ENCODE assay signal across 14 mouse cellular contexts in genomic region chr4:128755064-128755463, GRCm38 (mm10). TPM values are rescaled to one million over a fixed set of nuclear protein-coding genes. Genes with fewer than 3 reads are reported as not detected.
DNase-seq lines count a peak whose midpoint lies in the region; ATAC-seq and TF ChIP-seq lines count a peak whose summit lies in the region.
"Had no signal": no experiment of that assay in that cellular context is flagged by ENCODE, and none has a peak within 500 bp of the region (broad histone marks: within the 10 kb centered on the region; RNA-seq: fewer than 3 reads in every experiment).

A3galt2 (plus strand) TSS chr4:128755364.

- no peak within 1 kb of the TSS for H3K4me3 ChIP-seq in forebrain, postnatal 0 days (ENCODE audit: low read depth, low read length)
- H3K4me3 ChIP-seq in limb, embryonic 13.5 days, result no peak within 1 kb of the TSS
- no peak within 1 kb of the TSS for H3K4me3 ChIP-seq in myocyte
- H3K4me3 ChIP-seq in kidney, adult 2 months (ENCODE audit: insufficient read depth, low read depth, low read length), result no peak within 1 kb of the TSS
- H3K4me3 ChIP-seq: stomach, embryonic 15.5 days had no signal

- intact Hi-C loops in heart, postnatal 25 days (cut with DNase I), result loop anchor here (5.0 kb wide), 1 partner anchor 43 kb away; no protein-coding TSS in a partner anchor

- TF ChIP-seq POLR2A in myocyte (IDR thresholded peaks at IDR 0.05; ENCODE audit: insufficient read length, low read depth), result no peak
- no peak for TF ChIP-seq POLR2A in kidney, adult 2 months (IDR thresholded peaks at IDR 0.05; ENCODE audit: low read depth, low read length)

- no peak within 1 kb of the TSS for H3ac ChIP-seq in myocyte (ENCODE audit: control insufficient read depth, insufficient read length)

- no peaks in the 10 kb centered on the region for H3K9me3 ChIP-seq in forebrain, postnatal 0 days (ENCODE audit: low read length)
- H3K9me3 ChIP-seq in limb, embryonic 13.5 days, result no peaks in the 10 kb centered on the region
- H3K9me3 ChIP-seq: stomach, embryonic 15.5 days had no signal

- no peak within 1 kb of the TSS for H3K9ac ChIP-seq in forebrain, postnatal 0 days
- no peak within 1 kb of the TSS for H3K9ac ChIP-seq in limb, embryonic 13.5 days
- H3K9ac ChIP-seq: liver, postnatal 0 days; stomach, embryonic 15.5 days had no signal

- no peak for TF ChIP-seq CTCF in forebrain, postnatal 0 days (IDR thresholded peaks at IDR 0.05; ENCODE audit: low read depth)
- TF ChIP-seq CTCF in kidney, adult 2 months (conservative IDR thresholded peaks at IDR 0.05; ENCODE audit: insufficient read depth, insufficient read length, low read depth, low read length), result no peak

- no peaks in the 10 kb centered on the region for H3K27me3 ChIP-seq in forebrain, postnatal 0 days (ENCODE audit: insufficient read depth, low read length)
- no peaks in the 10 kb centered on the region for H3K27me3 ChIP-seq in limb, embryonic 13.5 days
- no peaks in the 10 kb centered on the region for H3K27me3 ChIP-seq in myocyte (ENCODE audit: control insufficient read depth, insufficient read depth, insufficient read length)
- no peaks in the 10 kb centered on the region for H3K27me3 ChIP-seq in kidney, adult 2 months (replicated peaks; ENCODE audit: control insufficient read depth, insufficient read depth, low read length)
- H3K27me3 ChIP-seq: stomach, embryonic 15.5 days had no signal

- H3K4me2 ChIP-seq in forebrain, postnatal 0 days (ENCODE audit: low read depth), result no peak within 1 kb of the TSS
- no peak within 1 kb of the TSS for H3K4me2 ChIP-seq in limb, embryonic 13.5 days (replicated peaks)
- no peak within 1 kb of the TSS for H3K4me2 ChIP-seq in myocyte (ENCODE audit: low read depth)
- H3K4me2 ChIP-seq: stomach, embryonic 15.5 days had no signal

- no peaks in the 10 kb centered on the region for H3K79me2 ChIP-seq in myocyte (ENCODE audit: control insufficient read depth, insufficient read depth)

- 69% methylated on average over 3 of the region's 3 CpGs for WGBS in forebrain, postnatal 0 days
- WGBS in limb, embryonic 13.5 days, result 64% methylated on average over 3 of the region's 3 CpGs
- WGBS in kidney, adult 2 months, result 59% methylated on average over 3 of the region's 3 CpGs

- H3K27ac ChIP-seq in forebrain, postnatal 0 days (ENCODE audit: low read depth, low read length), result 0 out of 2 replicates have a peak within 1 kb of the TSS, but pooled peaks have one; percentile 3
- H3K27ac ChIP-seq in limb, embryonic 13.5 days, result no peak within 1 kb of the TSS
- no peak within 1 kb of the TSS for H3K27ac ChIP-seq in kidney, adult 2 months (ENCODE audit: insufficient read depth, low read depth, low read length)
- H3K27ac ChIP-seq: stomach, embryonic 15.5 days had no signal

- peaks cover 39% of the 10 kb centered on the region for H3K36me3 ChIP-seq in forebrain, postnatal 0 days (ENCODE audit: insufficient read depth)
- H3K36me3 ChIP-seq in limb, embryonic 13.5 days, result peaks cover 48% of the 10 kb centered on the region
- H3K36me3 ChIP-seq in myocyte (ENCODE audit: control insufficient read depth, insufficient read depth), result peaks cover 18% of the 10 kb centered on the region
- 0 out of 2 replicates have a peak, but pooled peaks cover 2% of the 10 kb centered on the region for H3K36me3 ChIP-seq in kidney, adult 2 months (ENCODE audit: control insufficient read depth, insufficient read depth, low read length)

- peak; percentile 81 for DNase-seq in heart, adult 11 months
- no peak for DNase-seq in heart, postnatal 25 days (ENCODE audit: low spot score)
- no peak for DNase-seq in forebrain, postnatal 0 days
- no peak for DNase-seq in layer of hippocampus, postnatal 36 days
- DNase-seq in kidney, adult 2 months, result no peak
- DNase-seq: adrenal gland, postnatal 10 days; kidney, adult 8-10 months; liver, postnatal 0 days; thymus, postnatal 36 days had no signal

- no peaks in the 10 kb centered on the region for H3K4me1 ChIP-seq in forebrain, postnatal 0 days (ENCODE audit: insufficient read depth)
- H3K4me1 ChIP-seq in limb, embryonic 13.5 days, result peaks cover 14% of the 10 kb centered on the region; the same call in 1 of the 2 replicates
- H3K4me1 ChIP-seq in kidney, adult 2 months (ENCODE audit: control insufficient read depth, insufficient read depth, low read length), result no peaks in the 10 kb centered on the region
- H3K4me1 ChIP-seq: stomach, embryonic 15.5 days had no signal

- no peak for ATAC-seq in forebrain, postnatal 0 days
- ATAC-seq in limb, embryonic 13.5 days (ENCODE audit: low FRiP score, low read depth), result 0 out of 2 replicates have a peak, but pooled peaks have one; percentile 5
- ATAC-seq in cerebellum, adult (ENCODE audit: insufficient number of reproducible peaks, low FRiP score, low TSS enrichment), result no peak
- ATAC-seq: liver, postnatal 0 days had no signal

TF ChIP-seq in myocyte, 11 proteins besides CTCF, POLR2A, EP300 and RAD21:
- TF ChIP-seq POLR2AphosphoS2 (IDR thresholded peaks at IDR 0.05; ENCODE audit: insufficient read length, low read depth), result peak; percentile 32
- no peak for TF ChIP-seq E2F4 (IDR thresholded peaks at IDR 0.05; ENCODE audit: insufficient read depth)
- no peak for TF ChIP-seq MAX (IDR thresholded peaks at IDR 0.05; ENCODE audit: low read depth)
TF ChIP-seq in myocyte: peak in this region for 1.

RNA-seq across cellular contexts. Expression of gene A3galt2, which starts in this region (rescaled TPM):
- under 1 TPM in 1 of 2 experiments, not detected in 1; 0.14 TPM for total RNA-seq in heart, postnatal 25 days (2021)
- 0.52 and 0.92 TPM in 2 replicates for total RNA-seq in forebrain, postnatal 0 days (2014; rRNA removed)
- polyA plus RNA-seq in forebrain, postnatal 0 days (2015; fragmentation: Nextera tagmentation; extraction: Ambion mirVana), result 0.05 and 0.16 TPM in 2 replicates
- polyA plus RNA-seq in limb, embryonic 13.5 days (2015; fragmentation: Nextera tagmentation; extraction: Ambion mirVana), result 0.09 and 0.15 TPM in 2 replicates
- 0.13 TPM for polyA plus RNA-seq in myocyte (2012; fragmentation: generic; extraction: Trizol)
- total RNA-seq in layer of hippocampus, postnatal 36 days (2021), result under 1 TPM; 0.48 to 0.62 TPM
- 0.16 and 0.39 TPM in 2 replicates for polyA plus RNA-seq in kidney, adult 2 months (2012; rRNA removed)
- total RNA-seq: granulocyte monocyte progenitor cell, adult 5-6 weeks had no signal
- polyA plus RNA-seq: liver, postnatal 0 days had no signal

Comparison
In these comparisons a context has a peak if more than half of its experiments do, and no peak if none do; other contexts are left out.
1. Peak in ATAC-seq in limb, embryonic 13.5 days; RNA of the gene not detected or under 1 TPM.